Mouse (Mus musculus) adrenal gland (tissue): Measurements from ENCODE around the gene Parp16.
"Not testable (repeated sequence)": the region's sequence is repeated elsewhere in the genome, so short reads cannot be mapped to it uniquely, and the experiment has no call there.

Experiments
- intact Hi-C: fragments of 180-260 bp; cut with DNase I; formaldehyde crosslinking; loops from one replicate; pipeline ENCODE4 v1.15.1; 2025

The Parp16 gene

GRCm38 (mm10) chr9:65281536-65282151 lies 86.5 kb downstream of the Parp16 start:
- intact Hi-C loops = loop anchor here (5.0 kb wide), 3 partner anchors 54 to 144 kb away; partner anchors contain the start of gene Parp16

GRCm38 (mm10) chr9:65283301-65283700 lies 88.1 kb downstream of the Parp16 start:
- intact Hi-C loops = loop anchor here (5.0 kb wide), 3 partner anchors 56 to 146 kb away; partner anchors contain the start of gene Parp16

- intact Hi-C loops = not testable (repeated sequence)
Measured at GRCm38 (mm10) chr9:65288252-65288651, 93.1 kb downstream of the Parp16 start.
